Mouse (Mus musculus): ENCODE results near the gene Cfap299. TPM values are rescaled to one million over a fixed set of nuclear protein-coding genes. Genes with fewer than 3 reads are reported as not detected.

The Cfap299 gene
- polyA plus RNA-seq, 1 experiment from 2014 or later = 0.70 TPM

GRCm38 (mm10) chr5:98523050-98523449 lies 193.9 kb downstream of the Cfap299 start:
- Histone ChIP-seq H3K9ac (ENCODE audit: low read depth, low read length) (no peak overlapping the region), H3K4me1 (replicated peaks; ENCODE audit: control insufficient read depth, insufficient read depth, low read length) (no peaks in the 10 kb centered on the region), H3K9me3 (ENCODE audit: control insufficient read depth, low read length) (no peaks in the 10 kb centered on the region), H3K36me3 (ENCODE audit: control insufficient read depth, insufficient read depth, low read length) (no peaks in the 10 kb centered on the region), H3K4me3 (ENCODE audit: low read depth, low read length) (no peak overlapping the region), H3K27ac (ENCODE audit: low read depth, low read length) (no peak overlapping the region), H3K4me2 (no peak overlapping the region), H3K27me3 (replicated peaks; ENCODE audit: control insufficient read depth, insufficient read depth, low read length) (no peaks in the 10 kb centered on the region)
- no peak for ATAC-seq (replicated peaks; ENCODE audit: low FRiP score)
- no peak for DNase-seq (ENCODE audit: low spot score)
- WGBS = 71% methylated on average over 7 of the region's 7 CpGs

DNA sequence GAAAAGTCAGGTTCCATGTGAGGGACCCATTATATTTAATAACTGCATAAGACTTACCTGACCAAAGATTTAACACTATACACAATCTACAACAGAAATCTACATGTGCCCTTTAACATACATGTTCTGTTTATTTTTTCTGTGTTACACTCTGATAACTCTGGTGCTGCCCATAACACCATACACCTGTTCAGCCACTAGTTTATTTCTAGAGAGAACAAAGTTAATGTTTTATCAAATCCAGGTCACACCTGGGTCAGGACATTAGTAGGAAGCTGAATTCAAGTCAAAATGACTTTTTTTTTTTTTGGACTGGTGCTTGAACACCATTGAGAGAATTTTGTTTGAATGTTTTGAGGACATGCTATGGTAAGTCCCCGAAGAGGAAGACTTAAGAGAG lies 194.7 kb downstream of the Cfap299 start:
- H3K36me3 ChIP-seq (ENCODE audit: control insufficient read depth, insufficient read depth, low read length) = no peaks in the 10 kb centered on the region
- DNase-seq (ENCODE audit: low spot score) (no peak), ATAC-seq (replicated peaks; ENCODE audit: low FRiP score) (no peak)
- no peak overlapping the region for H3K27ac ChIP-seq (ENCODE audit: low read depth, low read length)
- no peaks in the 10 kb centered on the region for H3K9me3 ChIP-seq (ENCODE audit: control insufficient read depth, low read length)
- H3K27me3 ChIP-seq (replicated peaks; ENCODE audit: control insufficient read depth, insufficient read depth, low read length) = no peaks in the 10 kb centered on the region
- H3K9ac ChIP-seq (ENCODE audit: low read depth, low read length) = no peak overlapping the region
- H3K4me2 ChIP-seq = no peak overlapping the region
- 71% methylated on average over 1 of the region's 1 CpGs for WGBS
- no peaks in the 10 kb centered on the region for H3K4me1 ChIP-seq (replicated peaks; ENCODE audit: control insufficient read depth, insufficient read depth, low read length)
- no peak overlapping the region for H3K4me3 ChIP-seq (ENCODE audit: low read depth, low read length)

DNA sequence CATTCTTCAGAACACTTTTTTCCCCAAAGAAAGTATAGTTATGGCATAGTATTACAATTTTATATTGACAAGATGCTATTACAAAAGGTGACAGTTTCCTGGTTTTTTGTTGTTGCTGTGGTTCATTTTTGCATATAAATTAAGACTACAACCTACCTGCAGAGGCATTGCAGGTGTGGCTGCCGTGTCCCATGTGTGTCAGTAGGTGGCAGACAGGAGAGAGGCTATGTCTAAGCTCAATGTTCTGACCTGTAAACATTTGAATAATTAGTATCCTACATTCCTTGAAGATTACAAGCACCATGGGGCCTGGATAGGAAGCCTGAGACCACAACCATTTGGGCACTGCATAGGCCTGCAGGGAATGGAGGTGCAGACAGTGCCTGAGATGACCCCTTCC lies 212.2 kb downstream of the Cfap299 start:
- H3K4me3 ChIP-seq (ENCODE audit: low read depth, low read length) = no peak overlapping the region
- WGBS = 60% methylated on average over 1 of the region's 1 CpGs
- H3K36me3 ChIP-seq (ENCODE audit: control insufficient read depth, insufficient read depth, low read length) = no peaks in the 10 kb centered on the region
- ATAC-seq (replicated peaks; ENCODE audit: low FRiP score) = no peak
- no peaks in the 10 kb centered on the region for H3K27me3 ChIP-seq (replicated peaks; ENCODE audit: control insufficient read depth, insufficient read depth, low read length)
- H3K9me3 ChIP-seq (ENCODE audit: control insufficient read depth, low read length) = no peaks in the 10 kb centered on the region
- H3K27ac ChIP-seq (ENCODE audit: low read depth, low read length) = no peak overlapping the region
- no peak overlapping the region for H3K9ac ChIP-seq (ENCODE audit: low read depth, low read length)
- DNase-seq (ENCODE audit: low spot score) = no peak
- H3K4me2 ChIP-seq = no peak overlapping the region
- H3K4me1 ChIP-seq (replicated peaks; ENCODE audit: control insufficient read depth, insufficient read depth, low read length) = no peaks in the 10 kb centered on the region

- Histone ChIP-seq H3K27ac (ENCODE audit: low read depth, low read length) (no peak overlapping the region), H3K9ac (ENCODE audit: low read depth, low read length) (no peak overlapping the region), H3K36me3 (ENCODE audit: control insufficient read depth, insufficient read depth, low read length) (no peaks in the 10 kb centered on the region), H3K4me1 (replicated peaks; ENCODE audit: control insufficient read depth, insufficient read depth, low read length) (no peaks in the 10 kb centered on the region), H3K4me3 (ENCODE audit: low read depth, low read length) (no peak overlapping the region), H3K9me3 (ENCODE audit: control insufficient read depth, low read length) (no peaks in the 10 kb centered on the region), H3K4me2 (no peak overlapping the region), H3K27me3 (replicated peaks; ENCODE audit: control insufficient read depth, insufficient read depth, low read length) (no peaks in the 10 kb centered on the region)
- DNase-seq (ENCODE audit: low spot score) (no peak), ATAC-seq (replicated peaks; ENCODE audit: low FRiP score) (no peak)
- WGBS = 50% methylated on average over 5 of the region's 5 CpGs
Observed at GRCm38 (mm10) chr5:98550285-98550684, 221.2 kb downstream of the Cfap299 start.

DNA sequence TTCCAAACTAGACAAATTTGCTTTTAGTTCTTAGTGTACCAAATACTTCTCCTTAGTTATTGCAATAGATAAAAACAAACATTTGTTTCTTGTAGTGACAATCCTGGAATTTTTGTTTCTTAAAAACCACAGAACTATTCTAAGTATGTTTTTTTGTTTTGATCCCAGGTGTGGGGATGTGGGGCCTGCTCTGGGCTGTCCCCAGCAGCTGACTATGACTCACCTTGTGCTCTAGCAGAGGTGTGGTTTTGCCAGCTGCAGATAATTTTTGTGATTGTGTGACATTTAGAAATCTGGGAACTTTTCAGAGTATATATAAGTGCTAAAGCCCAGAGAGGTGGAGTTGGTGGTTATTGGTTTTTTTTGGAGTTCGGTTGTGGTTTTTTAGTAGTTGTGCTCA lies 221.8 kb downstream of the Cfap299 start:
- H3K36me3 ChIP-seq (ENCODE audit: control insufficient read depth, insufficient read depth, low read length) = no peaks in the 10 kb centered on the region
- ATAC-seq (replicated peaks; ENCODE audit: low FRiP score) (no peak), DNase-seq (ENCODE audit: low spot score) (no peak)
- no peak overlapping the region for H3K27ac ChIP-seq (ENCODE audit: low read depth, low read length)
- no peaks in the 10 kb centered on the region for H3K27me3 ChIP-seq (replicated peaks; ENCODE audit: control insufficient read depth, insufficient read depth, low read length)
- H3K4me1 ChIP-seq (replicated peaks; ENCODE audit: control insufficient read depth, insufficient read depth, low read length) = no peaks in the 10 kb centered on the region
- no peak overlapping the region for H3K4me2 ChIP-seq
- no peaks in the 10 kb centered on the region for H3K9me3 ChIP-seq (ENCODE audit: control insufficient read depth, low read length)
- 72% methylated on average over 1 of the region's 1 CpGs for WGBS
- no peak overlapping the region for H3K4me3 ChIP-seq (ENCODE audit: low read depth, low read length)
- no peak overlapping the region for H3K9ac ChIP-seq (ENCODE audit: low read depth, low read length)

DNA sequence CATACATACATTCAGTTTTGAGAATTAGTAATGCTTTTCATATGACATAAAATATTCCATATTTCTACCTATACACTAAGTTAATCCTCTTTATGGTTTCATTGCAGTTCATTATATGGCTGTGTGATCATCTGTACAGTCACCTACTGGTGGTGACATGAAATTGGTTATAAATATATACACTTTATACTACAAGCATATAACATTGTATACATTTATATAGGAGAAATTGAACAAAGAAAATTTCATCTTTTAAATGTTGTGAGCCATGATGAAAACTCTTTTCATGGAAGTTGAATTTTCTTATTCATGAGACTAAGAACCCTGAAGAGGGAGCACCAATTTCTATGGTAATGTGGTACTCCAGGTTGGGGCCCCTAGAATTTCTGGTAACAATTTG lies 223.3 kb downstream of the Cfap299 start, which contains the start of gene Gm11111:
TSS of gene Gm11111 (plus strand) at position 301 of the 400 bp plus-strand sequence.
- Histone ChIP-seq H3K9me3 (ENCODE audit: control insufficient read depth, low read length) (no peaks in the 10 kb centered on the region), H3K4me1 (replicated peaks; ENCODE audit: control insufficient read depth, insufficient read depth, low read length) (no peaks in the 10 kb centered on the region), H3K4me2 (no peak within 1 kb of the TSS), H3K27ac (ENCODE audit: low read depth, low read length) (no peak within 1 kb of the TSS), H3K9ac (ENCODE audit: low read depth, low read length) (no peak within 1 kb of the TSS), H3K4me3 (ENCODE audit: low read depth, low read length) (no peak within 1 kb of the TSS), H3K27me3 (replicated peaks; ENCODE audit: control insufficient read depth, insufficient read depth, low read length) (no peaks in the 10 kb centered on the region), H3K36me3 (ENCODE audit: control insufficient read depth, insufficient read depth, low read length) (no peaks in the 10 kb centered on the region)
- ATAC-seq (replicated peaks; ENCODE audit: low FRiP score) (no peak), DNase-seq (ENCODE audit: low spot score) (no peak)

- H3K27ac ChIP-seq (ENCODE audit: low read depth, low read length) = no peak overlapping the region
- H3K27me3 ChIP-seq (replicated peaks; ENCODE audit: control insufficient read depth, insufficient read depth, low read length) = no peaks in the 10 kb centered on the region
- no peak overlapping the region for H3K4me3 ChIP-seq (ENCODE audit: low read depth, low read length)
- no peaks in the 10 kb centered on the region for H3K9me3 ChIP-seq (ENCODE audit: control insufficient read depth, low read length)
- H3K36me3 ChIP-seq (ENCODE audit: control insufficient read depth, insufficient read depth, low read length) = no peaks in the 10 kb centered on the region
- DNase-seq (ENCODE audit: low spot score) (no peak), ATAC-seq (replicated peaks; ENCODE audit: low FRiP score) (no peak)
- 66% methylated on average over 7 of the region's 7 CpGs for WGBS
- H3K4me2 ChIP-seq = no peak overlapping the region
- no peak overlapping the region for H3K9ac ChIP-seq (ENCODE audit: low read depth, low read length)
- no peaks in the 10 kb centered on the region for H3K4me1 ChIP-seq (replicated peaks; ENCODE audit: control insufficient read depth, insufficient read depth, low read length)
Observed at GRCm38 (mm10) chr5:98552811-98553601, 223.9 kb downstream of the Cfap299 start.

DNA sequence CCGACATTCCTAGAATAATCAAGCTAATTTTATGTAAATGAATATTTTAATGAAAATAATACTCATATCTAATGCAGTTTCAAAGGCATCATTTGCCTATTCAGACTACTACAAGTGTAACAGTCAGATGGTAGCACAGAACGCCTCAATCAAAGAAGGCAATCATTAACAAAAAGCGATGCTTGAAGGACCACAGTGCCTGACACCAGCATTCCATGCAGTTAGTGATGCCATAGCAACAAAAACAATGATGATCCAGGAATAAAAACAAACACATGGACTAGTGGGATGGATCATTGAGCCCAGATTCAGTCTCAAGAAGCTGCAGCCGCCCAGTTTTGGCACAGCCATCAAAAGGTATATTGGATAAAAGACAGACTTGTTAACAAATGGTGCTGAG lies 232.2 kb downstream of the Cfap299 start:
- H3K27me3 ChIP-seq (replicated peaks; ENCODE audit: control insufficient read depth, insufficient read depth, low read length) = no peaks in the 10 kb centered on the region
- no peak overlapping the region for H3K9ac ChIP-seq (ENCODE audit: low read depth, low read length)
- DNase-seq (ENCODE audit: low spot score) = no peak
- H3K36me3 ChIP-seq (ENCODE audit: control insufficient read depth, insufficient read depth, low read length) = no peaks in the 10 kb centered on the region
- no peak overlapping the region for H3K27ac ChIP-seq (ENCODE audit: low read depth, low read length)
- no peaks in the 10 kb centered on the region for H3K9me3 ChIP-seq (ENCODE audit: control insufficient read depth, low read length)
- H3K4me3 ChIP-seq (ENCODE audit: low read depth, low read length) = no peak overlapping the region
- no peaks in the 10 kb centered on the region for H3K4me1 ChIP-seq (replicated peaks; ENCODE audit: control insufficient read depth, insufficient read depth, low read length)
- no peak overlapping the region for H3K4me2 ChIP-seq
- no peak for ATAC-seq (replicated peaks; ENCODE audit: low FRiP score)
- 82% methylated on average over 4 of the region's 4 CpGs for WGBS

- ATAC-seq (replicated peaks; ENCODE audit: low FRiP score) (no peak), DNase-seq (ENCODE audit: low spot score) (no peak)
- 77% methylated on average over 9 of the region's 9 CpGs for WGBS
- H3K4me1 ChIP-seq (replicated peaks; ENCODE audit: control insufficient read depth, insufficient read depth, low read length) = no peaks in the 10 kb centered on the region
- H3K27ac ChIP-seq (ENCODE audit: low read depth, low read length) = no peak overlapping the region
- no peaks in the 10 kb centered on the region for H3K27me3 ChIP-seq (replicated peaks; ENCODE audit: control insufficient read depth, insufficient read depth, low read length)
- H3K4me2 ChIP-seq = no peak overlapping the region
- no peaks in the 10 kb centered on the region for H3K9me3 ChIP-seq (ENCODE audit: control insufficient read depth, low read length)
- H3K36me3 ChIP-seq (ENCODE audit: control insufficient read depth, insufficient read depth, low read length) = no peaks in the 10 kb centered on the region
- no peak overlapping the region for H3K4me3 ChIP-seq (ENCODE audit: low read depth, low read length)
- H3K9ac ChIP-seq (ENCODE audit: low read depth, low read length) = no peak overlapping the region
Observed at GRCm38 (mm10) chr5:98562806-98563205, 233.7 kb downstream of the Cfap299 start.
